Mouse (Mus musculus): ENCODE measurements around the gene Asprv1. TPM values are rescaled to one million over a fixed set of nuclear protein-coding genes. Genes with fewer than 3 reads are reported as not detected.
A peak's percentile ranks its signal among the peaks of the same experiment; 100 is the strongest.

The Asprv1 gene
- polyA plus RNA-seq (2017; shearing (Covaris generic)): under 1 TPM in 1 of 2 experiments, not detected in 1; 0.20 TPM

GRCm38 (mm10) chr6:86627946-86628345, at the start of gene Asprv1:
Gene Asprv1, plus strand, starts transcription at chr6:86628164.
- ATAC-seq: no peak

GRCm38 (mm10) chr6:86578396-86578795, 49.6 kb upstream of the Asprv1 start:
- no peak for ATAC-seq

DNA sequence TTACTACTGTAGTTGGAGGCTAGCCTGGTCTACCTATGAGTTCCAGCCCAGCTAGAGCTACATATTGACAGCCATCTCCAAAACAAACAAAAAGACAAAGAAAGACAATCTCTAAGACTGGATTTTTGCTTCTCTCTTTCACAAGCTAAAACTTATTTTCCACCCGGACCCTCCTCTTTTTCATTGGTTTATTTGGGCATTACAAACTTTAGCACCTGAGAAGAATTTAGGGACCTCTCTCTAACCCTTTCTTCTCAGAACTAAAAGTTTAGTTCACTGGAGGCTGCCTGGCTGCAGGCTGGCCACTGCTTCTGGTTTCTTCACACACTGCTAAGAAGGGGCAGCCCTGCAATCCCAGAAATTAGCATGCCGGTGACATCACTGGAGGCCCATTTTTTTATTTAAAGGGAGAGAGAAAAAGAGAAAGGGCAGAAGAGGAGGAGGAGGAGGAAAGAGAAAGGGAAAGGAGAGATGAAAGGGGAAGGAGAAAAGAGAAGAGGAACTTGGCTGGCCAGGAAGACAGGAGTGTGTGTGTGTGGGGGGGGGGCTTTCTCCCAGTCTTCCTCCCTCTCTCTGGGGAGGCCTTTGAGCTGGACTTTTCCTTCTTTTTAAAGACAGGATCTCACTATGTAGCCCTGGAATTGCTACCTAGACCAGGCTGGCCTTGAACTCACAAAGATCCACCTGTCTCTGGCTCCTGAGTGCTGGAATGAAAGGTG, 48.7 kb upstream of the Asprv1 start:
- ATAC-seq: no peak

GRCm38 (mm10) chr6:86579926-86580325, 48.0 kb upstream of the Asprv1 start:
- ATAC-seq: no peak

DNA sequence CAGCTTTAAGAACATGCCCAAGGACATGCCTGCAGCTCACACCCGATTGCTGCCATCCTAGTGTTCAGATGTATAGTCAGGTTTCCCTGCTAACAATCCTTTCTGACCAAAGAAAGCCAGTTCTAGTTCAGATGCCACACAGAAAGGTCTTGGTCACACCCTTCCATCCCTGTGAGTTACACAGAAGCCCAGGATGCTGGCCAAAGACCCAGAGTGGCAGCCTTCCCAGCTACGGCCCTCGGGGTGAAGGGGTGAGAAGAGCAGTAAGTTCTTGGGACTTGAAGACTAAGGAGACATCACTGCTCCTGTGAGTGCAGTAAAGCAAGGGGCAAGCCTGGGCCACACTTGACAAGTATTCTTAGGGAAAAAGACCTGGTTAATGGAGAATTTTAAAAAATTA, 44.8 kb upstream of the Asprv1 start:
- ATAC-seq: no peak

DNA sequence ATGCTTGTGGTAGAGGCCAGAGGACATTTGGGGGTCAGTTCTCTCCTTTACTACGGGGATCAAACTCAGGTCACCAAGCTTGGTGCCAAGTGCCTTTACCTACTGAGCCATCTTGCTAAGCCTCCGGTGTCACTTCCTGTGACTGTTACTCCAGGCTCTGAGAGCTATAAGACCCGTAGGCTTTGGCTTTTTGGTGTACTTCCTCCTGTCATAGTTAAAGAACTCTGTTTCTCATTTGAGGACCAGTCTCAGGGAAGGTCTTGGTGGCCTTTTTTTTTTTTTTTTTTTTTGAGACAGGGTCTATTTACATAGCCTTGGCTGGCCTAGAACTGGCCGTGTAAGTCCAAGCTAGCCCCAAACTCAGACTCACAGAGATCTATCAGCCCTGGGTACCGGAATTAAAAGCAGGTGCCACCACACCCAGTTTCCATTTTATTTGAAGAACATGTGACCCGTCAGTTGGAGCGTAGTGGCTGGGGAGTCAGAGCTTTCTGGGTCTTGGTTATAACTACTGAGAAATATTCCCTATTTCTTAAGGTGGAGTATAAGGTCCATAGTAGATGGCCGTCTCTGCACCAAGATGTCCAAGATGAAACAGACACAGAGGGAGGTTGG, 44.3 kb upstream of the Asprv1 start:
- ATAC-seq: peak; percentile 73

DNA sequence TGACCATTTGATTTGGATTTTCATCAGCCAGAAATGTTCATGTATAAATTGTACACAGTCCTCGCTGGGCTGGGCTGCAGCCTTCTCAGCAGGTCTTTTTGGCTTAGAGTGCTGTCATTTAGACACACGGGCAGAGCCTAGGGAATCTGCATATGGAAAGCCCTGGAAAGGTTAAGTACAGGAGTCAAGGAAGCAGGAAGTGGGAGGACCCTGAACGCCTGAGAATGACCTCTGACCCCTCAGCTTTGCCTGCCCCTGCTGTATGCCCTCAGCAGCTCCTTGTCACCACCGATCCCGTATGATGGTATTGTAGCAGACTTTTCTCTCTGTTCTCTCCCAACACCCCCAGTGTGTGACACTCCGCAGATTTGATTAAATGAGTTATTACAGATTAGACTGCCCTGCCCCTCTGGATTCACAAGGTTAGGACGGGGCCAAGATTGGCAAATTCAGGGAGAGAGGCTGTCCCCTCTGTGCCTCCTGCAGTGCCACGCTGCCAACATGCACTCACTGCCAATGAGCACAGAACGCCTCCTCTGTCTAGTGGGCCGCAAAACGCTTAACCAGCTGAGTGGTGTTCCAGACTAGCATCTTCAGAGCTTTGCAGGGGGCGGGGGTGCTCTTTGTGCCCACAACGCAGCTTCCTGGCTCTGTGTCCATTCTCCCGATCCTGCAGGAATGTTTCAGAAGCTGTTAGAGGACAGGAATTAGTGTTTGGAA, 43.5 kb upstream of the Asprv1 start:
- ATAC-seq: peak; percentile 37

DNA sequence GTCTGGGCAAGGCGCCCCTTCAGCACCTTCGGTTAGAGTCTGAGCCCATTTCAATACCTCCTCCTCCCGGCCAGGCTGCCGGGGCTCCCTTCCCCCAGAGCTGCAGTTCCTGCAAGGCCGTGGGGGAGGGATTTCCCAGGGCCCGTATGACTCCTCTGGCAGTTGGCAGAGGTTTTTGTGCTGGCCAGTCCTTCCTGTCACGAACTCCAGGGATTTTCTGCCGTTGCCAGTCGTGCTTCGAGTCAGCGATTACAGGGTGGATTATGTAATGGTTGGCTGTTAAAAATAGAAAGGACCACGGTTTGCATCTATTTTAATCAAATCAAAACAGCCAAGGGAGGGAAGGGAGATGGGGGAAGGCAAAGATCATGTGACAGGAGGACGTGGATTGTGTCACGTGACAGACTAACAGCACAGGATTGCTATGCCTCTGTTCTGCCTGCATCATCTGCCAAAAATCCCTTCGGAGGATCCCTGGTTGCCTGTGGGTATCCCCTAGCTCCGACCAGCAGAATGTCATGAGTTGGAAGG, 42.8 kb upstream of the Asprv1 start:
- ATAC-seq: peak; percentile 68

GRCm38 (mm10) chr6:86586070-86586469, 41.9 kb upstream of the Asprv1 start:
- ATAC-seq: no peak

- no peak for ATAC-seq
These were observed 39.5 kb upstream of the Asprv1 start for GRCm38 (mm10) chr6:86588429-86588828.

GRCm38 (mm10) chr6:86593146-86593897, 34.6 kb upstream of the Asprv1 start:
- peak; percentile 97 for ATAC-seq

- no peak for ATAC-seq
These were observed 33.3 kb upstream of the Asprv1 start for GRCm38 (mm10) chr6:86594636-86595035.

DNA sequence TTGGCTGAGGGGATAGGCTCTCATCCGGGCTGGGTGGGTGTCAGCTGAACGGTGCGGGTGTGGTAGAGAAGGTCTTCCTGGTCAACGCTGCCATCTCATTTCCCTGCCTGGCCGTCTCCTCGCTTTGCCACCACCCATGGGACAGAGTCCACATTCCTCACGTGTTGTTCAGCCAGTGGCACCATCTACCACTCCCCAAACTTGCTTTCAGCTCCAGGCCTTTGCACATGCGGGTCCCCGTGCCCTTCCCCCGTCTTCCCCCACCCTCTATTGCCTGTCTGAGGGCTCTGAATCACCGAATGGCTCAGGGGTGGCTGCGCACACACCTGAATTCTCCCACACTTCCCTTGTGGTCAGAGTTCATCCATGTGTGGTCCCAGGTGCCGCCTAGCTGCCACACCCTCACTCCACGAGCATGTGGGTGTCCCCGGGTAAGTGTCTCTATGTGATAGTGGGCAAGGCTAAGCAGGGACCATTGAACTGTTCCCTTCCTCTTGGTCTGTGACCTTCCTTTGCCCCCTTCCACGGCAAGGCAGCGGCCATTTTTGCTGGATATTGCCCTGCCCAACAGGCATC, 32.0 kb upstream of the Asprv1 start:
- no peak for ATAC-seq

GRCm38 (mm10) chr6:86598742-86599193, 29.2 kb upstream of the Asprv1 start:
- no peak for ATAC-seq

DNA sequence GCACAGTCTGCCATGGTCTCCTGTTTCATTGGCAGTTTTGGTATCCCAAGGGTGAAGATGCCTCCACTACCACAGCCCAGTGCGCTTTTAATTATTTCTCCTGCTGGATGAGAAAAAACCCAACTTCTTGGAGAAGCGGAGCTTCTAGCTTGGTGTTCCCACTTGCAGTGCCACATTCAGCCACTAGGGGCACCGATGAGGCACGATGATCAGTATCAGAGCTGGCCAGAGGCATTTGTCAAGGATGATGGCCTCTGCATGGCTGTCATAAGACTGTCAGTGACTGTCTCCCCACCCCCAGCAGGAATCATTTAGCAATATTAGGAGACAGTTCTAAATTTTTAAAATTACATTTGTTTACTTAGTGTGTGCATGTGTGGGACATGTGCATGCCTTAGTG, 28.8 kb upstream of the Asprv1 start:
- peak; percentile 48 for ATAC-seq

DNA sequence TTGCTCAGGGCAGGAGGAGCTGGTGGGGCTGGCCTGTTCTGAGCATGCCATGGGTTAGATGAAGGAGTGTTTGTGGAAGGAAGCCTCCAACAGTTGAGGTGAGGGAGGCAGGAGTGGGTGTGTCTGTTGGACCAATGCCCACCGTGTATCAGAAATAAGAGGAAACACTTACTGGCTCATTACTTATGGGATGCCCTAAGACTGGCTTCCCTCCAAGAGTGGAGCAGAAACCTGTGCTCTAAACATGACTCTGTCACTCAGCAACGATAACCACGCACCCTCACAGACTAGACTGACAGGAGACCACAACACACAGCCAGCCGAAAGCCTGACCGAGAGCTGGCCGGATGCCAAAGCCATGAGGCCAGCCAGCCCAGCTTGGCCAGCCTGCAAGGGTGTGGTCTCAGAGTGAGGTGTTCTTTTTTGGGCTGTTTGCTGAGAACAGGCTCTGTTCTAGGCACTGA, 28.0 kb upstream of the Asprv1 start:
- ATAC-seq: peak; percentile 81

DNA sequence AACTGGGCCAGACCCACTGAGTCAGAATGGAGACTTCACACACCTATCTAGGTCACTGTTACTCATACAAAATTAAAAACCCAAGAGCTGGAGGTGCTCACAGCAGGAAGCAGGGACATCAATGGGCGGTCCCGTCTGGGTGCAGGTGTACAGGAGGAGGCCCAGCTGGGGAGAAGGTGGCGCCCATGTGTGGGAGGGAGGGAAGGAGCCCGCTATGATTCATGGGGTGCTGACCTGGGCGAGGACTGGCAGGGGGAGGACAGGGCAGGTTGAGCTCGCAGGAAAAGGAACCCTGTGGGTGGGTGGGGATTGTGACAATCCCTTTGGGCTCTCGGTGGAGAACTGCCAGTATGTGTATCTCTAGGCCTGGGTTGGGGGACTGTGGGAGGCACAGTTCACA, 22.7 kb upstream of the Asprv1 start:
- peak; percentile 50 for ATAC-seq

GRCm38 (mm10) chr6:86606289-86606688, 21.7 kb upstream of the Asprv1 start:
- ATAC-seq: no peak

DNA sequence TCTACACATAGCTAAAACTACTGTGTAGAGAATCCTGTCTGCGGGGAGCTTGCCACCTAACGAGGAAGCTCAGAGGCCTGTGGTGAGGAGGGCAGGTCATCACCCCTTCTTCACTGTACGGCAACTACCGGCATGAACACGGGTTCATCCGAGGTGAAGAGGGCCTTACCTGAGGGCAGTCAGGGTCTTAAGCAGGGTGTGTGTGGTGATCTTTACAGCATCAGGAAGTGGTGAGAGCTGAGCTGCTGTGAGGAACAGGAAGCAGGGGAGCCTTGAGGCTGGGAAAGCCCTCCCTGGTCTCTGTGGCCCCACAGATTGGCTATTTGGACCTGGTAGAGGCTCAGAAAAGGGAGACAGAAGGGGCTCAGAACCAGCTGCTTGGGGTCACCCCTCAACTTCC, 20.5 kb upstream of the Asprv1 start:
- ATAC-seq: peak; percentile 87

DNA sequence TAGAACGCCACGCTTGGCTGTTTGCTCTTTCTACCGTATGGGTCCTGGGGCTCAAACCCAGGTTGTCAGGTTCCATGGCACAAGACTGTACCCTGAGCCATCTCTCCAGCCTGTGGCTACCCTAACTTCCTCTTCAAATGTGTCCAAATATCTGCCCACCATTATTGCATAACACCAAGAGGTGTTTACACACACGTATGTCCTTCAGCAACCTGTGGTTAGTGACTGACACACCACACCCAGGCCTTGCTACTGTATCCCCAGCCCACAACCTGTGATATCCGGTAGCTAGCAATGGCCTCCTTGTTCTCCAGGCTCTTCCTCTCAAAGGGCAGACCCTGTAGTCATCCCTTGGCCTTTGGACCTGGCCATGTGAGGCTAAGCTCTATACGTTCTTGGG, 18.7 kb upstream of the Asprv1 start:
- no peak for ATAC-seq

- no peak for ATAC-seq
These were observed 17.2 kb upstream of the Asprv1 start for GRCm38 (mm10) chr6:86610714-86611113.

DNA sequence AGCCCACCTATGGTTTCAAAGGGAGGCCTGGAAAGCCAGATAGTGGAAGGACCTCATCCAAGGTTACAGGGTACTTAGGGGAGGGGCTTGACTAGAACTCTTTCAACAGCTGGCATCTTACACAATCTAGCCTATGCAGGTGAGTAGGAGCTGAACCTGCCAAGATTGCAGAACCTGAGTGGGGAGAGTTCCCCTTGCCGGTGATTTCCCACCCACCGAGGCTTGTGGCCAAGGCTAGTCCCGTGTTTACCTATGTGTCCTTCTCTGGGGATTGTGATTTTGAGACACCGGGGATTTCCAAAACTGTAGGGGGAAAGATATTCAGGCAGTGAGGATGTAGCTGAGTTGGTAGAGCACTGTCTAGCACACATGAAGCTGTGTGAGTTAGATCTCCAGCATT, 12.7 kb upstream of the Asprv1 start:
- ATAC-seq: peak; percentile 47

All from CD4-positive, CD25-positive, alpha-beta regulatory T cell, adult 4 months (primary cell).